ENCODE assay signal across 11 mouse cellular contexts in the genomic region with DNA sequence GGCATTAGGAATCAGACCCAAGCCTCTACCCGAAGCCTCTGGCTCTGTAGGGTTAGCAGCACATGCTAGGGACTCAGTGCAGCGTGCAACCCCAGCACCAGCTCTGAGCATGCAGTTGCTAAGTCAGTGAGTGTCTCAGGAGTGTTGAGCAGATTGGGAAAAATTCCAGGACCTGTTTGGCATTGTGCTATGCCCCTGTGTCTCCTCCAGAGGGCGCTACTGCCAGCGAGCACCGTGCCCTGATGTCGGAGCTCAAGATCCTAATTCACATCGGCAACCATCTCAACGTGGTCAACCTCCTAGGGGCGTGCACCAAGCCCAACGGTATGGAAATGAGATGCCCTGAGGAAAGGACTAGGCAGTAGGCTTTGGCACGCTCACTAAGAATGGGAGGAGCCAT. TPM values are rescaled to one million over a fixed set of nuclear protein-coding genes. Genes with fewer than 3 reads are reported as not detected.
A peak's percentile ranks its signal among the peaks of the same experiment; 100 is the strongest.
DNase-seq lines count a peak whose midpoint lies in the region; ATAC-seq and TF ChIP-seq lines count a peak whose summit lies in the region.
"Had no signal": no experiment of that assay in that cellular context is flagged by ENCODE, and none has a peak within 500 bp of the region (broad histone marks: within the 10 kb centered on the region; RNA-seq: fewer than 3 reads in every experiment).

No protein-coding gene starts in this region.

- no peak overlapping the region for H3K27ac ChIP-seq in left cerebral cortex, adult 2 months
- no peak overlapping the region for H3K27ac ChIP-seq in neural tube, embryonic 15.5 days (replicated peaks)
- H3K27ac ChIP-seq: lung, embryonic 15.5 days had no signal

- peak overlapping the region; percentile 36 for H3K4me2 ChIP-seq in neural tube, embryonic 15.5 days
- H3K4me2 ChIP-seq: lung, embryonic 15.5 days had no signal

- H3K9me3 ChIP-seq in neural tube, embryonic 15.5 days (replicated peaks), result no peaks in the 10 kb centered on the region
- H3K9me3 ChIP-seq: lung, embryonic 15.5 days had no signal

- intact Hi-C loops in left cerebral cortex, adult 2 months (cut with DNase I), result no loop called here
- intact Hi-C loops in left cerebral cortex, postnatal 25 days (cut with DNase I), result no loop called here

- no peak for DNase-seq in left cerebral cortex, adult 2 months (ENCODE audit: extremely low spot score in 1 of 2, low spot score in 2 of 2)
- no peak for DNase-seq in left cerebral cortex, postnatal 25 days (ENCODE audit: low spot score in 2 of 2)
- peak; percentile 47 for DNase-seq in embryo, embryonic 10.5 days (ENCODE audit: low spot score)
- peak; percentile 35 for DNase-seq in heart, postnatal 4 days
- DNase-seq in c-Kit-positive CD71-positive TER-119-positive erythroid progenitor cells, embryonic 14.5 days (ENCODE audit: low spot score), result no peak
- DNase-seq in layer of hippocampus, postnatal 36 days, result no peak
- no peak for DNase-seq in lung, adult 18-20 months
- DNase-seq: thymus, adult 18-20 months had no signal

- no peaks in the 10 kb centered on the region for H3K36me3 ChIP-seq in neural tube, embryonic 15.5 days
- H3K36me3 ChIP-seq: lung, embryonic 15.5 days had no signal

- TF ChIP-seq CTCF in left cerebral cortex, adult 2 months (IDR thresholded peaks at IDR 0.05), result peak; percentile 58

- H3K27me3 ChIP-seq in neural tube, embryonic 15.5 days (replicated peaks), result peaks cover 54% of the 10 kb centered on the region

- 5% methylated on average over 11 of the region's 11 CpGs for WGBS in neural tube, embryonic 15.5 days

- no peak for ATAC-seq in neural tube, embryonic 15.5 days (ENCODE audit: low FRiP score)

- H3K9ac ChIP-seq in neural tube, embryonic 15.5 days (replicated peaks), result no peak overlapping the region
- H3K9ac ChIP-seq: lung, embryonic 15.5 days had no signal

- H3K4me3 ChIP-seq in left cerebral cortex, adult 2 months, result no peak overlapping the region
- 0 out of 2 replicates have a peak overlapping the region, but pooled peaks have one; percentile 3 for H3K4me3 ChIP-seq in neural tube, embryonic 15.5 days (replicated peaks)
- H3K4me3 ChIP-seq: lung, embryonic 15.5 days had no signal

- H3K4me1 ChIP-seq in neural tube, embryonic 15.5 days, result peaks cover 18% of the 10 kb centered on the region
- H3K4me1 ChIP-seq: lung, embryonic 15.5 days had no signal

RNA-seq across cellular contexts. Expression of a gene that starts 27.0 kb away (rescaled TPM):
- not detected for total RNA-seq in left cerebral cortex, adult 2 months (2021)
- total RNA-seq in left cerebral cortex, postnatal 25 days (2021), result under 1 TPM in 1 of 2 experiments, not detected in 1; 0.78 TPM
- not detected for total RNA-seq in heart, postnatal 4 days (2021)
- not detected in 2 replicates for polyA plus RNA-seq in neural tube, embryonic 15.5 days (2015; fragmentation: Nextera tagmentation; extraction: Ambion mirVana)
- not detected for total RNA-seq in layer of hippocampus, postnatal 36 days (2021)
- polyA plus RNA-seq: embryonic facial prominence, embryonic 11.5 days had no signal

RNA-seq across cellular contexts. Expression of a gene that starts 27.4 kb away (rescaled TPM):
- total RNA-seq in left cerebral cortex, adult 2 months (2021), result 1 to 10 TPM; 2.4 TPM
- 1 to 10 TPM; 2.3 to 2.6 TPM for total RNA-seq in left cerebral cortex, postnatal 25 days (2021)
- 10 to 100 TPM; 14.7 to 19.0 TPM for total RNA-seq in heart, postnatal 4 days (2021)
- polyA plus RNA-seq in neural tube, embryonic 15.5 days (2015; fragmentation: Nextera tagmentation; extraction: Ambion mirVana), result 1.7 and 2.1 TPM in 2 replicates
- total RNA-seq in layer of hippocampus, postnatal 36 days (2021), result 1 to 10 TPM; 1.8 to 2.4 TPM

Comparison
In these comparisons a context has a peak if more than half of its experiments do, and no peak if none do; other contexts are left out.
1. DNase-seq: peak in embryo, embryonic 10.5 days (single experiment) and heart, postnatal 4 days (single experiment); none in left cerebral cortex, adult 2 months (0 of 2), left cerebral cortex, postnatal 25 days (0 of 2), c-Kit-positive CD71-positive TER-119-positive erythroid progenitor cells, embryonic 14.5 days (single experiment), layer of hippocampus, postnatal 36 days (0 of 2) and lung, adult 18-20 months (0 of 2).
2. RNA of a gene that starts 27.4 kb away (total RNA-seq): 14.7 to 19.0 TPM in heart, postnatal 4 days; 2.3 to 2.6 TPM in left cerebral cortex, postnatal 25 days, 2.4 TPM in left cerebral cortex, adult 2 months and 1.8 to 2.4 TPM in layer of hippocampus, postnatal 36 days; every median in the first group is over 4 times any median in the second.